Mouse (Mus musculus): ENCODE results near the gene Fchsd2. TPM values are rescaled to one million over a fixed set of nuclear protein-coding genes. Genes with fewer than 3 reads are reported as not detected.

Gene Fchsd2
- 22.5 and 28.5 TPM in 2 replicates for polyA plus RNA-seq (2014; fragmentation: Nextera tagmentation; extraction: Ambion mirVana)

DNA sequence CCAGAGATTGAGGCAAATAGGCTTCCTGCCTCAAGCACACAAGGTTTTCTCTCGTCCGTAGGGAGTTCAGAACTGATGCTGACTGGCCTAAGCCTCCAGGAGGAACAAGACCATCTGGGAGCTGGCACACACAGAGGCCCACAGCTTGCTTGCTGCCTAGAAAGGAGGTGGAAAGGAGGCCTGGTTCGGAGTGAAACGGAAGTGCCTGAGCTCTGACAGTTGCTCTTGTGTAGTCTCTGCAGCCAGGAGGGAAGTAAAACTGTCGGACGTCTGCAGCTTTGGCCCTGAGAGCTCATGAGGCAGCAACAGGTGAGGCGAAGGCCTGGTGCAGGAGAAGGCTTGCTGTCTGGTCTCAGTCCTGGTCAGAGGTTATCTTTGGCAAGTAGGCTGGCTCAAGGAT lies at the start of gene Fchsd2:
Gene Fchsd2 (plus strand): TSS at position 246 of the 400 bp plus-strand sequence.
- Histone ChIP-seq H3K27ac (ENCODE audit: low read depth, low read length) (no peak within 1 kb of the TSS), H3K4me3 (ENCODE audit: low read depth, low read length) (no peak within 1 kb of the TSS), H3K4me2 (ENCODE audit: low read depth) (no peak within 1 kb of the TSS), H3K9me3 (ENCODE audit: control insufficient read depth, low read length) (no peaks in the 10 kb centered on the region), H3K27me3 (ENCODE audit: control insufficient read depth, insufficient read depth, low read length) (no peaks in the 10 kb centered on the region), H3K36me3 (ENCODE audit: control insufficient read depth, insufficient read depth, low read length) (no peaks in the 10 kb centered on the region), H3K4me1 (ENCODE audit: control insufficient read depth, insufficient read depth, low read length) (no peaks in the 10 kb centered on the region), H3K9ac (ENCODE audit: low read length) (no peak within 1 kb of the TSS)
- ATAC-seq (ENCODE audit: insufficient read depth, low FRiP score, low TSS enrichment) (no peak), DNase-seq (ENCODE audit: low spot score) (no peak)
- WGBS, result 77% methylated on average over 7 of the region's 7 CpGs

DNA sequence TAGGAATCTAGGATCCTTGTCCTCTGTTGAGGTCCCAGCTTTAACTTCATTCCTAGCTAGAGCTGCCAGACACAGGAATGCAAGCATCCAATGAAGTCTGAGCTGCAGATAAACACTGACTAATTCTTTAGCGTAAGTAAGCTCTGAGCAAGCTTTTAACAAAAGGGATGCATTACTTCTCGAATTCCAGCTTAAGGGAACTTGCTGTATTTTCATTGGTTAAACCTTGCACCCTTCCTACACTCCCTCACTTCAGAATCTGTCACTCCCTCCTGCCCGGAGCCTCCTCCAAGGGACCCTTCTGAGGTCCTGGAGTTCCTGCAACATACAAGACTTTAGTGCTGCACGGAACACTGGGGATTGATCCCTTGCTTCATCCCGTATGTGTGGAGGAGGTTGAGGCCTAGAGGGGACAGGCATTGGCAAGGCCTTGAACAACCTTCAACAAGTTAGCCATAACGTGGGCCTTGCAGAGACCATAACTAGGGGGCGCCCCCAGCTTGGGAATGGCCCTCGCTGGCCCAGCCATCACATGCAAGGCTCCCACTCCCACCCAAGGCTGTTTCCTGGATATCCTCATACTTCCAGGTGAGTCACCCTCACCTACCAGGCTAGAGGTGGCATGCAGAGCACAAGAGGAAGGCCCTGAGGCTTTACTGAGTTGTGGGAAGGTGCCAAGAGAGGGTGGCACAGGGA lies 48.7 kb upstream of the Fchsd2 start:
- DNase-seq (ENCODE audit: low spot score) (no peak), ATAC-seq (ENCODE audit: insufficient read depth, low FRiP score, low TSS enrichment) (no peak)
- H3K4me2 ChIP-seq (ENCODE audit: low read depth), result no peak overlapping the region
- H3K9ac ChIP-seq (ENCODE audit: low read length), result no peak overlapping the region
- no peak overlapping the region for H3K4me3 ChIP-seq (ENCODE audit: low read depth, low read length)
- H3K36me3 ChIP-seq (ENCODE audit: control insufficient read depth, insufficient read depth, low read length), result no peaks in the 10 kb centered on the region
- no peak overlapping the region for H3K27ac ChIP-seq (ENCODE audit: low read depth, low read length)
- H3K27me3 ChIP-seq (ENCODE audit: control insufficient read depth, insufficient read depth, low read length), result no peaks in the 10 kb centered on the region
- H3K9me3 ChIP-seq (ENCODE audit: control insufficient read depth, low read length), result no peaks in the 10 kb centered on the region
- 69% methylated on average over 8 of the region's 8 CpGs for WGBS
- H3K4me1 ChIP-seq (ENCODE audit: control insufficient read depth, insufficient read depth, low read length), result no peaks in the 10 kb centered on the region

DNA sequence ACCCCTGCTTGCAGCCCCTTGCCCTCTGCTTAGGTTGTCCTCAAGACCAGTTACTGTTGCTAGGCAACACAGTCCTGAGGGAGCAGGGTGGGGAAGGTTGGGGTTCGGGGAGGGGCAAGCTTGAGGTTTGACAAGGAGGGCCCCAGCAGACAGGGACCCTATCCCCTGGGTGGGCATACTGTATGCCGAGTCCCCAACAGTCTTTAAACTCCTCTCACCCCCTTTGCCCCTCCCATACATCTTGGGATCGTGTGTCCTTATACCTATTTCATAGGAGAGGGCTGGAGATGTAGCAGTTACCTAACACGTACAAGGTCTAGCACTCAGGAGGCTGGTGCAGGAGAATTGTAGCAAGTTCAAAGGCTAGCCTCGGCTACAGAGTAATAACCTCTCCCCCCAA lies 44.4 kb upstream of the Fchsd2 start:
- Histone ChIP-seq H3K9me3 (ENCODE audit: control insufficient read depth, low read length) (no peaks in the 10 kb centered on the region), H3K27ac (ENCODE audit: low read depth, low read length) (no peak overlapping the region), H3K27me3 (ENCODE audit: control insufficient read depth, insufficient read depth, low read length) (no peaks in the 10 kb centered on the region), H3K9ac (ENCODE audit: low read length) (no peak overlapping the region), H3K4me1 (ENCODE audit: control insufficient read depth, insufficient read depth, low read length) (no peaks in the 10 kb centered on the region), H3K36me3 (ENCODE audit: control insufficient read depth, insufficient read depth, low read length) (no peaks in the 10 kb centered on the region), H3K4me3 (ENCODE audit: low read depth, low read length) (no peak overlapping the region), H3K4me2 (ENCODE audit: low read depth) (no peak overlapping the region)
- ATAC-seq (ENCODE audit: insufficient read depth, low FRiP score, low TSS enrichment), result no peak
- no peak for DNase-seq (ENCODE audit: low spot score)
- 81% methylated on average over 5 of the region's 5 CpGs for WGBS

DNA sequence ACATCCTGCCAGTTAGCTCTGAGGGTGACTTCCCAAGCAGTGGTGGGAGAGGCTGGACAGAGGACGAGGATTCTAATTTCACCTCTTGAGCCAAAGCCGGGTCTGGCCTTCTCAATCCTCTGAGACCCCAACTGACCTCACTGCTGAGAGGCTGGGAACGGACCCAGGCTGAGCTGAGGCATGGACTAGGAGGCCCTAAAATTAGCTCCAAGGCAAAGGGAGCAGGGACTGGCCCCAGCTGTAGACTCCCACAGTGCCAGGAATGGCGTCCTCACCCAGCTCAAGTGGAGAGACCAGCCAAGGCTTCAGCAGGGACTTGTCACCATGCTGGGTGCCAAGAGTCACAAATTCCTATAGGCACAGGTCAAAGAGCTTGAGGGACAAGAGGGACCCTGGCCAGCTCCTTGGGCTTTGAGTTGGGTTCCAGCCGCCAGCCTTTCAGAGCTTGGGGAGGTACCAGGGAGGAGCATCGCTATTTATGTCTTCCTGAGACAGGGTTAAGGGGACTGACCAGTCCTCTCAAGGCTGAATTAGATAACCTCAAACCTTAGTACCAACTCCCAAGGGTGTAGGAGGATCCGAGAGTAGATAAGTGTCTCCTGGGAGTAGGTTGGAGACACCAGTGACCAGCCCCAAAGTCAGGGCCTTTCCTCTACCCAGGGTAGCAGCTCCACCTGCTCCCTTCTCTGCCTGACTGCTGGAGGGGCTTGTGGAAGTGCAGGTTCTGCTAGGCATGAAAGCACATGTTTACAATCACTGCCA lies 43.2 kb upstream of the Fchsd2 start:
- Histone ChIP-seq H3K9ac (ENCODE audit: low read length) (no peak overlapping the region), H3K27me3 (ENCODE audit: control insufficient read depth, insufficient read depth, low read length) (no peaks in the 10 kb centered on the region), H3K4me1 (ENCODE audit: control insufficient read depth, insufficient read depth, low read length) (no peaks in the 10 kb centered on the region), H3K36me3 (ENCODE audit: control insufficient read depth, insufficient read depth, low read length) (no peaks in the 10 kb centered on the region), H3K9me3 (ENCODE audit: control insufficient read depth, low read length) (no peaks in the 10 kb centered on the region), H3K27ac (ENCODE audit: low read depth, low read length) (no peak overlapping the region), H3K4me3 (ENCODE audit: low read depth, low read length) (no peak overlapping the region), H3K4me2 (ENCODE audit: low read depth) (no peak overlapping the region)
- no peak for DNase-seq (ENCODE audit: low spot score)
- WGBS, result 85% methylated on average over 7 of the region's 7 CpGs
- ATAC-seq (ENCODE audit: insufficient read depth, low FRiP score, low TSS enrichment), result no peak

DNA sequence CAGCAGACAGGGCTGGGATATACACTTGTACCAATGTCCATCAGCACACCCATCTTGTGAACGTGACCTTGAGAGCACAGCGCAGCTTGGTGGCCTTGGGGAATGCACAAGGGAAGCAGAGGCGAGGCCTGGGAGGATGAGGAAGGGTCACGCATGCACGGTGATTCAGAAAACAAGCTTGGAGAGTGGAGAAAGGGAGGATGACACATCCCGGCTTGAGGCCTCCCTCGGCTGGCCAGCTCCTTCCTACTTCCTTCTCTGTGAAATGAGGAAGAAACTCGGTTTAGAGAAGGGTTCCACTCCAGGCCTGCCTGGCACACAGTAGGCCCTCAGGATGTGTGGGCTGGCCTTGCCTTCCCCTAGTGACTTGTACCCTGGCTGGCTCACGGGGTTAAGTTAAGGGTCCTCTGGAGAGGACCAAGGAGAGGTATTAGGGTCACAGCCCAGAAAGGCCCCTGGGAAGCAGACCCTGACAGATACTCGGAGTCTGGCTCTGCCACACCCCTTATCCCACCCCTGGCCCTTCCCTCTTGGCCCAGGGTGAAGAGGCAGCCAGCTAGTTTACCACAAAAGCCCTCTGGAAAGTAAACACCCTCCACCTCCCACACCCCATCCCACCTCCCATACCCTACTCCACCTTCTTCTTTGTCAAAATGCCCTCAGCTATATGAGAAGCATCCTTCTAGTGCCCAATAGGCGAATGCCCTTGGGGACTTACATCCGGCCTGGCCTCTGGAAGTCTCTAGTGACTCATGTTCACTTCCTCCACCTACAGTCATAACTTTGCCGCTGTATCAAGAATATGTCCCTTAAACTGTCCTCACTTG lies 41.7 kb upstream of the Fchsd2 start:
- 79% methylated on average over 13 of the region's 13 CpGs for WGBS
- Histone ChIP-seq H3K4me3 (ENCODE audit: low read depth, low read length) (no peak overlapping the region), H3K36me3 (ENCODE audit: control insufficient read depth, insufficient read depth, low read length) (no peaks in the 10 kb centered on the region), H3K4me1 (ENCODE audit: control insufficient read depth, insufficient read depth, low read length) (no peaks in the 10 kb centered on the region), H3K27me3 (ENCODE audit: control insufficient read depth, insufficient read depth, low read length) (no peaks in the 10 kb centered on the region), H3K9ac (ENCODE audit: low read length) (no peak overlapping the region), H3K27ac (ENCODE audit: low read depth, low read length) (no peak overlapping the region), H3K9me3 (ENCODE audit: control insufficient read depth, low read length) (no peaks in the 10 kb centered on the region), H3K4me2 (ENCODE audit: low read depth) (no peak overlapping the region)
- ATAC-seq (ENCODE audit: insufficient read depth, low FRiP score, low TSS enrichment), result no peak
- DNase-seq (ENCODE audit: low spot score), result no peak

DNA sequence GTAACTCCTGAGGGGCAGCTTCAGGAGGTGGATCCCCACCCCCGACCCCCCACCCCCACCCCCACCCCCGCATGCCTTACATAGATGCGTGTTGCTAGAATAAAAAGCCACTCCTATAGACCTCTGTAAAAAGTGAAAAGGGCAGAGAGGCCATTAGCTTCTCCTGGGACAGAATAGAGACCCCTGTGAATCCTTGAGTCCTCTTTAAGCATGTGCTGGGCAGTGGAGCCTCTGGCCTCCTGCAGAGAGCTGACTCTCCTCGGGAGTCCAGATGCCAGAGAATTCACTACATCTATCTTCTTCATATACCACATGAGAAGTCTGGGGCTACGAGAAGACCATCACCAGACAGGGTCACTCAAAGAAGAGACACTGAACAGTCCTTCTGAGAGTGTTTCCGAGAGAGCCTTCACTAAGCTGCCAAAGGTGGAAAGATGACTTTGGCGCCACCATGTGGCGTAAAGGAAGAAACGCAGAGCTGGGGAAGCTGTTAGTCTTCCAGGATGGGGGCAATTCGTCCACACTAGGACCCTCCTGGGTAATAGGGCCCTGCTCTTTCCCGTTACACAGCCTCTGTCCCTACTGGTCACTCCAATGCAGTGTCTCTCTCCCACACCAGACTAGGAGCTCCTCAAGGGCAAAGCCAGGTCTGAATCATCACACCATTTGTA lies 41.0 kb upstream of the Fchsd2 start:
- ATAC-seq (ENCODE audit: insufficient read depth, low FRiP score, low TSS enrichment), result peak; percentile 55
- Histone ChIP-seq H3K27ac (ENCODE audit: low read depth, low read length) (no peak overlapping the region), H3K9me3 (ENCODE audit: control insufficient read depth, low read length) (no peaks in the 10 kb centered on the region), H3K36me3 (ENCODE audit: control insufficient read depth, insufficient read depth, low read length) (no peaks in the 10 kb centered on the region), H3K4me3 (ENCODE audit: low read depth, low read length) (no peak overlapping the region), H3K27me3 (ENCODE audit: control insufficient read depth, insufficient read depth, low read length) (no peaks in the 10 kb centered on the region), H3K4me2 (ENCODE audit: low read depth) (no peak overlapping the region), H3K4me1 (ENCODE audit: control insufficient read depth, insufficient read depth, low read length) (no peaks in the 10 kb centered on the region), H3K9ac (ENCODE audit: low read length) (no peak overlapping the region)
- DNase-seq (ENCODE audit: low spot score), result peak; percentile 80
- WGBS, result 21% methylated on average over 11 of the region's 11 CpGs

DNA sequence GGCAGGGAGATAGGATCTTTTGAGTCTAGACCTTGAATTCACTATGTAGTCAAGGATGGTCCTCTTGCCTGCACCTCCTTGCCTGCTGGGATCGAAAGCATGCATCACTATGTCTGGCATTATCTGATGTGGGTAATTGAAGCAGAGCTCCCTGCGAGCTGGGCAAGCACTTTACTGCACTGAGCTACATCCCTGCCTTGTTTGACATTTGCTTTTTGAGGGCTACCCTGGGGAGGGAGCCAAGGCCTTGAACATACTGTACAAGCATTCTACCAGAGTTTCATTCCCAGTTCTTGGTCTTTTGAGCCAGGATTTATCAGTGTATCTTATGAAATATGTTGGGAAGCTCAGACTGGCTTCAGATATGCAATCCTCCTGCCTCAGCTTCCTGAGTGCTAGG lies 39.5 kb upstream of the Fchsd2 start:
- no peak overlapping the region for H3K27ac ChIP-seq (ENCODE audit: low read depth, low read length)
- H3K4me2 ChIP-seq (ENCODE audit: low read depth), result no peak overlapping the region
- no peak for ATAC-seq (ENCODE audit: insufficient read depth, low FRiP score, low TSS enrichment)
- no peaks in the 10 kb centered on the region for H3K9me3 ChIP-seq (ENCODE audit: control insufficient read depth, low read length)
- no peaks in the 10 kb centered on the region for H3K27me3 ChIP-seq (ENCODE audit: control insufficient read depth, insufficient read depth, low read length)
- WGBS, result 59% methylated on average over 2 of the region's 2 CpGs
- no peak overlapping the region for H3K9ac ChIP-seq (ENCODE audit: low read length)
- H3K36me3 ChIP-seq (ENCODE audit: control insufficient read depth, insufficient read depth, low read length), result no peaks in the 10 kb centered on the region
- H3K4me1 ChIP-seq (ENCODE audit: control insufficient read depth, insufficient read depth, low read length), result no peaks in the 10 kb centered on the region
- no peak overlapping the region for H3K4me3 ChIP-seq (ENCODE audit: low read depth, low read length)
- no peak for DNase-seq (ENCODE audit: low spot score)

DNA sequence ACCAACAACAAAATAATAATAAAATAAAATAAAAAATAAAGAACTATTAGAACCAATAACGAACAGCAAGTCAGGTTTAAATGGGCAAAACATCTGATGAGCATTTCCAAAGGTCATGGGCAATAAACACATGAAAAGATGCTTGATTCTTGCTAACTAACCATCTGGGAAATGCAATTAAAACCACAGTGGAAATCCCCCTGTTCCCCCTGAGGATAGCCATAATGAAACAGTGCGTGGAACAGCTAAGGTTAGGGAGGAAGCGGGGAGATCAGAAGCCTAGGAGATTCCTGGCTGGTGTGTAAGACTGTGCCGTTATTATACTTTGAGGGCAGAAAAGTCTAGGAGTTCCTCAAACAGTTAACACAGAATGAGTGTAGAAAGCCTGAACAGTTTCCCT lies 35.4 kb upstream of the Fchsd2 start:
- Histone ChIP-seq H3K27ac (ENCODE audit: low read depth, low read length) (no peak overlapping the region), H3K4me1 (ENCODE audit: control insufficient read depth, insufficient read depth, low read length) (no peaks in the 10 kb centered on the region), H3K9me3 (ENCODE audit: control insufficient read depth, low read length) (no peaks in the 10 kb centered on the region), H3K4me3 (ENCODE audit: low read depth, low read length) (no peak overlapping the region), H3K9ac (ENCODE audit: low read length) (no peak overlapping the region), H3K36me3 (ENCODE audit: control insufficient read depth, insufficient read depth, low read length) (no peaks in the 10 kb centered on the region), H3K27me3 (ENCODE audit: control insufficient read depth, insufficient read depth, low read length) (no peaks in the 10 kb centered on the region), H3K4me2 (ENCODE audit: low read depth) (no peak overlapping the region)
- 68% methylated on average over 4 of the region's 4 CpGs for WGBS
- DNase-seq (ENCODE audit: low spot score) (no peak), ATAC-seq (ENCODE audit: insufficient read depth, low FRiP score, low TSS enrichment) (no peak)
